8 mouse cellular contexts compared by ENCODE assay signal in the genomic region with DNA sequence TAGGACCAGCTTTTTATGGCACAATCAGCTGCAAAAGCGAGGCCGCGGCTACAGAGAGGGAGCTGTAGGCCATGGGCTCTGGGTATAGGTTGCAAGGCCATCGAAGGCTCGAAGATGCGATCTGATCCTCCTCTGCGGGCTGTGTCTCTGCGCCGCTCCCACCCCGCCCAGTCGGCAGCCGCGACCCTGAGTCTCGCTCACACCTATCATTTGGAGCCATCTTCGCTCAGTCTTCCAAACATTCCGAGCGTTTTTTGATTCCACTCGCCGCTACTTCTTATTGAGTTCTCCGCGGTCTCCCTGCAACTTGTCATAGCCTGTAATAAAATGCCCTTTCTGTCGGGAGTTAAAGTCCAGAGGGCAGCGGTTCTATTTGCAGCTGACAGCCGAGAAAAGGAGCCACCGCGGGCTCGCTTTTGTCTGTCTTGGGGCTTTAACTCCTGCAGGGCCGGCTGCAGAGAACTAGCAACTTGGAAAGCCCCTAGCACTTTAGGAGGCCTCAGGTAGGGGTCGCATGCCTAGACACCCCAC.
DNase-seq lines count a peak whose midpoint lies in the region; ATAC-seq and TF ChIP-seq lines count a peak whose summit lies in the region.

No protein-coding gene starts in this region.

- H3K36me3 ChIP-seq in forebrain, embryonic 12.5 days (replicated peaks) = no peaks in the 10 kb centered on the region
- H3K36me3 ChIP-seq in neural tube, embryonic 13.5 days = no peaks in the 10 kb centered on the region

- peak overlapping the region; percentile 24 for H3K4me3 ChIP-seq in forebrain, embryonic 12.5 days (replicated peaks)
- H3K4me3 ChIP-seq in neural tube, embryonic 13.5 days = peak overlapping the region; percentile 24
- no peak overlapping the region for H3K4me3 ChIP-seq in left cerebral cortex, adult 2 months

- H3K27ac ChIP-seq in forebrain, embryonic 12.5 days = peak overlapping the region; percentile 26; the same call in 1 of the 2 replicates
- H3K27ac ChIP-seq in neural tube, embryonic 13.5 days (replicated peaks) = no peak overlapping the region
- H3K27ac ChIP-seq in left cerebral cortex, adult 2 months = no peak overlapping the region

- TF ChIP-seq CTCF in left cerebral cortex, adult 2 months (IDR thresholded peaks at IDR 0.05) = no peak

- DNase-seq in left cerebral cortex, postnatal 4 days = peak; percentile 2
- no peak for DNase-seq in left cerebral cortex, postnatal 36 days (ENCODE audit: low spot score in 2 of 2)
- DNase-seq in kidney, postnatal 14 days = peak; percentile 37
- no peak for DNase-seq in left cerebral cortex, adult 2 months (ENCODE audit: extremely low spot score in 1 of 2, low spot score in 2 of 2)
- no peak for DNase-seq in urinary bladder, postnatal 4 days (ENCODE audit: low spot score in 2 of 2)
- DNase-seq in lung, postnatal 36 days = no peak

- peaks cover 32% of the 10 kb centered on the region for H3K4me1 ChIP-seq in forebrain, embryonic 12.5 days
- H3K4me1 ChIP-seq in neural tube, embryonic 13.5 days (replicated peaks) = peaks cover 9% of the 10 kb centered on the region; the same call in 1 of the 2 replicates

- H3K9me3 ChIP-seq in forebrain, embryonic 12.5 days = no peaks in the 10 kb centered on the region
- H3K9me3 ChIP-seq in neural tube, embryonic 13.5 days = no peaks in the 10 kb centered on the region

- intact Hi-C loops in left cerebral cortex, postnatal 4 days (cut with DNase I) = no loop called here
- intact Hi-C loops in left cerebral cortex, postnatal 36 days (cut with DNase I) = no loop called here
- intact Hi-C loops in left cerebral cortex, adult 2 months (cut with DNase I) = loop anchor here (2.0 kb wide), 1 partner anchor 41 kb away; no protein-coding TSS in a partner anchor

- H3K4me2 ChIP-seq in forebrain, embryonic 12.5 days = peak overlapping the region; percentile 48
- peak overlapping the region; percentile 47 for H3K4me2 ChIP-seq in neural tube, embryonic 13.5 days

- ATAC-seq in forebrain, embryonic 12.5 days (ENCODE audit: low FRiP score) = no peak
- no peak for ATAC-seq in neural tube, embryonic 13.5 days (ENCODE audit: low read depth)

- peak overlapping the region; percentile 44 for H3K9ac ChIP-seq in forebrain, embryonic 12.5 days
- H3K9ac ChIP-seq in neural tube, embryonic 13.5 days = 0 out of 2 replicates have a peak overlapping the region, but pooled peaks have one; percentile 14

- H3K27me3 ChIP-seq in forebrain, embryonic 12.5 days = peaks cover 81% of the 10 kb centered on the region
- H3K27me3 ChIP-seq in neural tube, embryonic 13.5 days = peaks cover 91% of the 10 kb centered on the region

- under 1% methylated on average over 29 of the region's 29 CpGs for WGBS in forebrain, embryonic 12.5 days
- under 1% methylated on average over 29 of the region's 29 CpGs for WGBS in neural tube, embryonic 13.5 days

Comparison
In these comparisons a context has a peak if more than half of its experiments do, and no peak if none do; other contexts are left out.
1. DNase-seq: peak in left cerebral cortex, postnatal 4 days (single experiment) and kidney, postnatal 14 days (single experiment); none in left cerebral cortex, postnatal 36 days (0 of 2), left cerebral cortex, adult 2 months (0 of 2), urinary bladder, postnatal 4 days (0 of 2) and lung, postnatal 36 days (single experiment).